Mouse (Mus musculus): ENCODE data around the gene Mlh3. TPM values are rescaled to one million over a fixed set of nuclear protein-coding genes. Genes with fewer than 3 reads are reported as not detected.
"Not testable (repeated sequence)": the region's sequence is repeated elsewhere in the genome, so short reads cannot be mapped to it uniquely, and the experiment has no call there.

The Mlh3 gene
- total RNA-seq, 2 experiments from 2014 or later = 19.3 to 19.9 TPM

- Histone ChIP-seq H3K27ac (no peak overlapping the region), H3K4me3 (no peak overlapping the region)
- no peak for TF ChIP-seq CTCF (conservative IDR thresholded peaks at IDR 0.05)
- no peak for DNase-seq (ENCODE audit: low spot score in 2 of 2)
Measured at GRCm38 (mm10) chr12:85290633-85291032, 20.2 kb upstream of the Mlh3 start.

GRCm38 (mm10) chr12:85289157-85290000 is 19.0 kb upstream of the Mlh3 start:
- DNase-seq (ENCODE audit: low spot score in 2 of 2) = no peak
- Histone ChIP-seq H3K27ac (no peak overlapping the region; the same call in 1 of the 2 replicates), H3K4me3 (peak overlapping the region; percentile 62)
- TF ChIP-seq CTCF (conservative IDR thresholded peaks at IDR 0.05) = no peak

DNA sequence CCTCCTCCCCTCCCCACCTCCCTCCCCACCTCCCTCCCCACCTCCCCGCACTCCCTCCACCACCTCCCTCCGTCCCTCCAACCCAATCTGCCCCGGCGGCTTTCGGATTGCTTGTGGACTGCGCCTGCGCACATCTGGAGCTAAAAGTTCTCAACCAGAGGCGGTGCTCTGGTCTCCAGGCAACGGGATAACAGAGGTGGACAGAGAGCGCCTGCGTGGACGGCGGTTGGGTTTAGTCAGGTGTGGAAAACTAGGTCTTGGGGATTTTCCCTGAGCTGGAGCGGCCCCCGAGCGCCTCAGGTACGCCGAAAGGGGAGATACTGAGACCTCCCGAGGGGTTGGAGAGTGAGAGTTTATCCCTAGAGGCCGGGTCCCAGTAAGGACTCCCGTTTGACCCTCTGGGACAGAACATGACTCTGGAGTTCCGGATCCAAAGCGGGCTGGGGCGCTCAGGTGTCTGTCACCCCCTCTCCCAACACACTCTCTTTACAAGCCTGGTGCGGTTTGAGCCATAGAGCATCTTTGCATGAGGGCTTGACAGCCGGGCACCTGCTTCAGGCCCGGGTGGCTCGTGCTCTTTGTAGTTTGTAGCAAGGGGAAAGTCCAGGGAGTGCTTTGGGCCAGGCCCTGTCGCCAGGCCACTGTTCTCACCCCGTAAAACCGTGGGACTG is 18.2 kb upstream of the Mlh3 start, which contains the start of gene Zc2hc1c:
Gene Zc2hc1c (plus strand): TSS at position 106 of the 671 bp plus-strand sequence.
- Histone ChIP-seq H3K27ac (peak within 1 kb of the TSS; percentile 58), H3K4me3 (peak within 1 kb of the TSS; percentile 62)
- TF ChIP-seq CTCF (conservative IDR thresholded peaks at IDR 0.05) = no peak
- DNase-seq (ENCODE audit: low spot score in 2 of 2) = peak; percentile 57 to 76

DNA sequence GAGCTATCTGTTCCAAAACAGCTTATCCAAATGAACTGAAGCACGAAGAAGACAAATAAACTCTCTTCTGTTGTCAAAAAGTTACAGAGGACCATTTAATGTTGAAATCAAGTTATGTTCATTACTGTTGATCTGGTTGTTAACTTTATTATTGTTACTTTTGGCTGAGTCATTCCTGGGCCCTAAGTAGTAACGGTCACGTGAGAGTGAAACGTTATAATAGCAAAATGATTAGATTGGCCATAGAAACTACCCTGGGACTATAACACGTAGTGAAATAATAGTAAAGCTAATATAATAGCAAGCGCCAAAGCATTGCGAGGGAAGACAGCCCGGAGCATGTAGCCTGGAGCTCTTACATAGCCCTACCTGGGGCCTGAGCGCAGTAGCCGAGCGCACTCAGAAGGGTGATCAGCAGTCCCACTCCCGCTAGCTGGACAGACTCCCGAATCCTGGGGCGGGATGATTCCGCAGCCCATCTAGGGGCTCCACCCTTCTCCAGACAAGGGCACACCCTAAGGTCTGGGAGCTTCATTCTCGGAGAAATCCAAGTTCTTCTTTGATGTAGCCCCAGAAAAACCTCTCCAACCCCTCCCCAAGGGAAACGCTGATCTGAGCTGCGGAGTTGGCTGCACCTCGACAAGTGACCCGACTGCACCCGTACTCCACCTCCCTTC is 17.5 kb upstream of the Mlh3 start, which contains the start of gene Acyp1:
Gene Acyp1 (minus strand): TSS at position 630 of the 677 bp plus-strand sequence.
- TF ChIP-seq CTCF (conservative IDR thresholded peaks at IDR 0.05) = no peak
- peak within 1 kb of the TSS; percentile 58 for H3K27ac ChIP-seq

GRCm38 (mm10) chr12:85286941-85287340 is 16.5 kb upstream of the Mlh3 start:
- no peak for DNase-seq (ENCODE audit: low spot score in 2 of 2)
- Histone ChIP-seq H3K4me3 (no peak overlapping the region), H3K27ac (no peak overlapping the region)
- TF ChIP-seq CTCF (conservative IDR thresholded peaks at IDR 0.05) = peak; percentile 59

More for the DNA sequence above, 17.5 kb upstream of the Mlh3 start, which contains the start of gene Acyp1:
- DNase-seq (ENCODE audit: low spot score in 2 of 2) = no peak
- H3K4me3 ChIP-seq = peak within 1 kb of the TSS; percentile 62

GRCm38 (mm10) chr12:85284996-85285395 is 14.6 kb upstream of the Mlh3 start:
- TF ChIP-seq CTCF (conservative IDR thresholded peaks at IDR 0.05) = no peak
- no peak for DNase-seq (ENCODE audit: low spot score in 2 of 2)
- no peak overlapping the region for H3K27ac ChIP-seq
- H3K4me3 ChIP-seq = no peak overlapping the region

GRCm38 (mm10) chr12:85284331-85284730 is 13.9 kb upstream of the Mlh3 start:
- no peak overlapping the region for H3K4me3 ChIP-seq
- TF ChIP-seq CTCF (conservative IDR thresholded peaks at IDR 0.05) = no peak
- no peak for DNase-seq (ENCODE audit: low spot score in 2 of 2)
- H3K27ac ChIP-seq = no peak overlapping the region

- not testable (repeated sequence) for H3K4me3 ChIP-seq; DNase-seq (ENCODE audit: low spot score in 2 of 2)
- peak overlapping the region; percentile 97 for H3K27ac ChIP-seq
Measured at GRCm38 (mm10) chr12:85281756-85282155, 11.4 kb upstream of the Mlh3 start.

DNA sequence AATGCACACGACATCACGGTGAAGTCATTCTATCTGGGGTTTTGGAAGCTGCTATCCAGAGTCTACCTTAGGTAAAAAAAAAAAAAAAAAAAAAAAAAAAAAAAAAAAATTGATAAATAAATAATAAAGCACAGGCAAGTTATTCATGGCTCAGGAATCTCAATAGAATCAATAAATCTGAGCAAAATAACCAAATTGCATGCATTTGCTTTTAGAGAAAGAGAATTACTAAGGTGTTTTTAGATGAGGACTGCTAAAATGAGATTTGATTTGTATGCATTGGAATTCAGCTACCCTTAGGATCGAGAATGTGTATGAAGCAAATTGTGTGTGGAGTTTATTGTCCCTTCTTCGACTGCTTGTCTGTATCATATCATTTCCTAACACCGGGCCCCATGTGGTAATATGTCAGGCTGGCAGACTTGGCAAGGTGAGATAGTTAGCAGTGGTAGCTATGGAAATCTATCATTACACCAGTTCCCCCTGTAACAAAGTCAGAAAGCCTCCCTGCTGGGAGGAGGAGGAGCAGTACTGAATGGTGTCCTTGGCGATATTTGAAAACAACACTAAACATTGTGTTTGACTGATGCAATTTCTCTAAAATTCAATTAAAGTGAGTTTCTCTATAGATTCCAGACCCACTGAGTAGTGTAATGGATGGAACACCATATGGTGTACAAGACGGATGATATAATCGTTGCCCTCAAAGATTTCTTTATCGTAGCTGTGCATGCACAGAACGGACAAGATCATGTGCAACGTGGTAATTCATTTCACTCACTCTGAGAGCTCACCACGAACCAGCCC is 10.6 kb upstream of the Mlh3 start:
- no peak for DNase-seq (ENCODE audit: low spot score in 2 of 2)

DNA sequence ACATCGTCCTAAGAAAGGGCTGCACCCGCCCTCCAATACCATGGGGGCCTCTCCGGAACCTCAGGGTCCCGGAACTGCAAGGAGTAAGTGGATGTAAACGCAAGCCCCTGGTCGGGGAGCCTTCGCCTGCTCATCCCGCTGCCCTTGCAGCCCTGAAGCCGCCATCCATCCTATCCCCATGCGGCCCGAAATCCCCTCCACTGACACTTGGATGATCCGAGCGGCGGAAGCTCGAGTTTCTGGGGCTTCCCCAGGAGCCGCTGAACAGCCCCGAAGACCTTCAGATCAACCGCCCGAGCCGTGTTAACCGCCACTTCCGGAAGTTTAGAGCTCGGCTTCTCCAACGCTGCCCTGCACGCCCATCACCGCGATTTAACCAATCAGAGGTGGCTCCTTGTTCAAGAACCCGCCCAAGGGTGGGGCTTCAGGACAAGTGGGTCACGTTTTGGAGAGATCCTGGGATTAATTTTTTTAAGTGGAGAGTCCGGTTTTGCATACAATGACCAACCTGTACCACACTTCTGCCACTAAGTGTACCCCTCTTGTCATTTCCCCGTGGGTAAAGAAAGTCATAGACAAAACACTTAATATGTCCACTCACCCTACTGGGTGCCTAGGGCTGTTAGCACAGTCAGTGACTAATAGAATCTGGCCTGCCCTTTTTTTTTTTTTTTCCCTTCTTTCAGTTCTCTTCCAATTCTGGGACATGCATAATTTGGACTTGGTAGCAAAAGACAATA is 9.9 kb upstream of the Mlh3 start:
- no peak; the same call in 1 of the 2 replicates for TF ChIP-seq CTCF (conservative IDR thresholded peaks at IDR 0.05)
- H3K4me3 ChIP-seq = peak overlapping the region; percentile 87
- H3K27ac ChIP-seq = peak overlapping the region; percentile 97
- peak; percentile 96 to 97 for DNase-seq (ENCODE audit: low spot score in 2 of 2)

More for the DNA sequence above, 10.6 kb upstream of the Mlh3 start:
- no peak for TF ChIP-seq CTCF (conservative IDR thresholded peaks at IDR 0.05)
- peak overlapping the region; percentile 87 for H3K4me3 ChIP-seq
- peak overlapping the region; percentile 97 for H3K27ac ChIP-seq

DNA sequence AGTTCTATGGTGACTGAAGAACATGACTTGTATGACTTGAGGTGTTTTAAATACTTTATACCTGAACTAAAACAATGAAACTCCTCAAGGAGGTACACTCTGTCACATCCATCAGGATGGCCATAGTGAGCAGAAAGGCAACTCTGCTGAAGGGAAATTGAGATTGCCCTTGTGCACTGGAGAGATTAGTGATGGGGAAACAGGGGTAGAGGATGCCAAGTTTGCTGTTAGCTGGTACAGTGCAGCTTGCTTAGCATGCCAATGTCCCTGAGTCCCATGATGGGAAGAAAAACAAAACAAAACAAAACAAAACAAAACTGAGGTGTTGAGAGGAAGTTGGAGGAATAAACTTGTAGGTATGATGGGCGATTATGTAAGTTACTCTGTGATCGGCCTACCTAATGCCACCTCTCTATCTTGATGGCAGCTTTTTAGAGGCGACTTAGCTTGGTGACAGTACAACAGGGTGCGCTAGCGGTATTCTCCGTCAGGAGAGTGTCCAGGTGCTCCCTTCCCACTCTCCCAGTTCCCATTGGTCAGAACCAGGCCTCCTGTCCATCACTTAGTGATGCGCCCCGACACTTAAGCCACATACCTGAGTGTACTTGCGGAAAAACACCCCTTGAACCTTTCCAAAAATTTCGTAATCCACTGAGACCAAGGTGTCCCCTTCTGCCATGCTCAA is 9.1 kb upstream of the Mlh3 start:
- H3K27ac ChIP-seq = peak overlapping the region; percentile 97
- peak overlapping the region; percentile 87 for H3K4me3 ChIP-seq
- DNase-seq (ENCODE audit: low spot score in 2 of 2) = no peak
- no peak for TF ChIP-seq CTCF (conservative IDR thresholded peaks at IDR 0.05)
